Mouse (Mus musculus) stomach, postnatal 0 days (tissue): ENCODE data around the gene Tmc5. TPM values are rescaled to one million over a fixed set of nuclear protein-coding genes. Genes with fewer than 3 reads are reported as not detected.

ENCODE experiments used
- ATAC-seq: fragments of 200-750 bp; cut with Nextera tagmentation; 2 replicates; pipeline ENCODE4 v1.8.0; 2017; ENCODE audit not compliant: low FRiP score, low TSS enrichment
- DNase-seq: peaks from one replicate; pipeline ENCODE4 v3.0.0-alpha.2; 2016; ENCODE audit warnings: low spot score
- H3K27ac ChIP-seq: fragments of 300-500 bp; sonication (generic); replicated peaks from 2 replicates; pipeline ENCODE4 v1.5.1; 2014; ENCODE audit warnings: mild to moderate bottlenecking, control low read depth
- H3K27me3 ChIP-seq: fragments of 300-500 bp; sonication (generic); 2 replicates; pipeline ENCODE4 v1.6.1; 2014; ENCODE audit warnings: low read length; ENCODE audit not compliant: control insufficient read depth, insufficient read depth
- H3K36me3 ChIP-seq: fragments of 300-500 bp; sonication (generic); 2 replicates; pipeline ENCODE4 v1.6.1; 2014; ENCODE audit warnings: low read length, mixed read lengths; ENCODE audit not compliant: control insufficient read depth, insufficient read depth
- H3K4me1 ChIP-seq: fragments of 300-500 bp; sonication (generic); replicated peaks from 2 replicates; pipeline ENCODE4 v1.6.1; 2014; ENCODE audit warnings: antibody characterized with exemption; ENCODE audit not compliant: control insufficient read depth, insufficient read depth
- H3K4me2 ChIP-seq: fragments of 300-500 bp; sonication (generic); replicated peaks from 2 replicates; pipeline ENCODE4 v1.6.1; 2014; ENCODE audit warnings: low read depth, mild to moderate bottlenecking, control low read depth, moderate library complexity
- H3K4me3 ChIP-seq: fragments of 300-500 bp; sonication (generic); 2 replicates; pipeline ENCODE4 v1.5.1; 2014; ENCODE audit warnings: low read depth, low read length, control low read depth
- H3K9ac ChIP-seq: fragments of 300-500 bp; sonication (generic); 2 replicates; pipeline ENCODE4 v1.6.1; 2014; ENCODE audit warnings: mild to moderate bottlenecking, low read length, control low read depth, mixed read lengths
- H3K9me3 ChIP-seq: fragments of 300-500 bp; sonication (generic); 2 replicates; pipeline ENCODE4 v1.6.1; 2016; ENCODE audit warnings: low read length; ENCODE audit not compliant: control insufficient read depth
- CTCF ChIP-seq: IDR thresholded peaks from 2 replicates; pipeline ENCODE4 v1.5.1; 2016; ENCODE audit warnings: antibody characterized with exemption, low read depth, mild to moderate bottlenecking, moderate library complexity
- EP300 ChIP-seq: optimal IDR thresholded peaks from 2 replicates; pipeline ENCODE3; 2016; ENCODE audit warnings: antibody characterized with exemption
- WGBS: fragments of 180-500 bp; shearing (Covaris S2); extraction: QIAGEN DNeasy Blood & Tissue Kit; methylation state at CpG from one replicate; pipeline ENCODE4 v1.1.7; 2014; 5-methylcytosine and 5-hydroxymethylcytosine counted together
- polyA plus RNA-seq: library from polyadenylated mRNA; unstranded; fragments of >200 nt; fragmentation: Nextera tagmentation; extraction: Ambion mirVana; gene quantifications from 2 replicates; pipeline ENCODE4 v1.2.1, GENCODE M21; 2015

Gene Tmc5
- polyA plus RNA-seq, 1 experiment from 2014 or later, result 8.5 TPM

GRCm38 (mm10) chr7:118585856-118586255 is 11.2 kb upstream of the Tmc5 start:
- H3K4me3 ChIP-seq, result no peak overlapping the region
- no peaks in the 10 kb centered on the region for H3K4me1 ChIP-seq
- no peak for ATAC-seq
- H3K36me3 ChIP-seq, result no peaks in the 10 kb centered on the region
- H3K27ac ChIP-seq, result no peak overlapping the region
- no peak overlapping the region for H3K4me2 ChIP-seq
- no peaks in the 10 kb centered on the region for H3K9me3 ChIP-seq
- no peak for TF ChIP-seq CTCF
- TF ChIP-seq EP300, result no peak
- 64% methylated on average over 6 of the region's 6 CpGs for WGBS
- no peaks in the 10 kb centered on the region for H3K27me3 ChIP-seq
- no peak overlapping the region for H3K9ac ChIP-seq
- no peak for DNase-seq

GRCm38 (mm10) chr7:118590726-118591305 is 6.3 kb upstream of the Tmc5 start:
- Histone ChIP-seq H3K27me3 (no peaks in the 10 kb centered on the region), H3K27ac (no peak overlapping the region), H3K4me1 (peaks cover 2% of the 10 kb centered on the region), H3K36me3 (no peaks in the 10 kb centered on the region), H3K9ac (no peak overlapping the region), H3K9me3 (no peaks in the 10 kb centered on the region), H3K4me2 (no peak overlapping the region), H3K4me3 (no peak overlapping the region)
- TF ChIP-seq CTCF (no peak), EP300 (no peak)
- no peak for DNase-seq
- 82% methylated on average over 5 of the region's 5 CpGs for WGBS
- no peak for ATAC-seq

- ATAC-seq, result no peak
- H3K4me2 ChIP-seq, result no peak overlapping the region
- no peak overlapping the region for H3K4me3 ChIP-seq
- no peaks in the 10 kb centered on the region for H3K36me3 ChIP-seq
- no peak for TF ChIP-seq CTCF
- no peak for TF ChIP-seq EP300
- DNase-seq, result no peak
- H3K27ac ChIP-seq, result no peak overlapping the region
- 45% methylated on average over 6 of the region's 6 CpGs for WGBS
- 0 out of 2 replicates have a peak, but pooled peaks cover 2% of the 10 kb centered on the region for H3K27me3 ChIP-seq
- no peak overlapping the region for H3K9ac ChIP-seq
- H3K9me3 ChIP-seq, result no peaks in the 10 kb centered on the region
- peaks cover 2% of the 10 kb centered on the region for H3K4me1 ChIP-seq
Measured at GRCm38 (mm10) chr7:118592146-118592545, 5.0 kb upstream of the Tmc5 start.

- TF ChIP-seq EP300, result no peak
- TF ChIP-seq CTCF, result no peak
- Histone ChIP-seq H3K4me1 (peaks cover 2% of the 10 kb centered on the region), H3K9me3 (no peaks in the 10 kb centered on the region), H3K4me2 (no peak overlapping the region; the same call in 1 of the 2 replicates), H3K27me3 (0 out of 2 replicates have a peak, but pooled peaks cover 2% of the 10 kb centered on the region), H3K9ac (no peak overlapping the region), H3K27ac (peak overlapping the region; percentile 65), H3K4me3 (no peak overlapping the region), H3K36me3 (no peaks in the 10 kb centered on the region)
- 16% methylated on average over 9 of the region's 9 CpGs for WGBS
- ATAC-seq (peak; percentile 56), DNase-seq (peak; percentile 72)
Measured at GRCm38 (mm10) chr7:118593567-118594407, 3.3 kb upstream of the Tmc5 start.

- Histone ChIP-seq H3K27ac (no peak overlapping the region), H3K4me3 (no peak overlapping the region; the same call in 1 of the 2 replicates), H3K4me1 (peaks cover 2% of the 10 kb centered on the region), H3K36me3 (no peaks in the 10 kb centered on the region), H3K9me3 (no peaks in the 10 kb centered on the region), H3K27me3 (0 out of 2 replicates have a peak, but pooled peaks cover 2% of the 10 kb centered on the region), H3K9ac (no peak overlapping the region; the same call in 1 of the 2 replicates), H3K4me2 (peak overlapping the region; percentile 41)
- ATAC-seq (no peak), DNase-seq (no peak)
- WGBS, result 42% methylated on average over 10 of the region's 10 CpGs
- TF ChIP-seq EP300, result no peak
- TF ChIP-seq CTCF, result no peak
Measured at GRCm38 (mm10) chr7:118594611-118595010, 2.5 kb upstream of the Tmc5 start.
